Mouse (Mus musculus): ENCODE data around the gene Dmrta2.

Dmrta2 gene

GRCm38 (mm10) chr4:109977148-109978067 is at the start of gene Dmrta2:
Gene Dmrta2 (plus strand): TSS chr4:109978053.
- no peak for DNase-seq (ENCODE audit: low spot score)

- DNase-seq (ENCODE audit: low spot score), result no peak
Observed at GRCm38 (mm10) chr4:109929058-109929457, 48.8 kb upstream of the Dmrta2 start.

GRCm38 (mm10) chr4:109930445-109930844 is 47.4 kb upstream of the Dmrta2 start:
- peak; percentile 24 for DNase-seq (ENCODE audit: low spot score)

- DNase-seq (ENCODE audit: low spot score), result no peak
Observed at GRCm38 (mm10) chr4:109930935-109931334, 46.9 kb upstream of the Dmrta2 start.

- DNase-seq (ENCODE audit: low spot score), result no peak
Observed at GRCm38 (mm10) chr4:109936557-109936956, 41.3 kb upstream of the Dmrta2 start.

- DNase-seq (ENCODE audit: low spot score), result no peak
Observed at GRCm38 (mm10) chr4:109939291-109939690, 38.6 kb upstream of the Dmrta2 start.

GRCm38 (mm10) chr4:109945554-109945953 is 32.3 kb upstream of the Dmrta2 start:
- DNase-seq (ENCODE audit: low spot score), result no peak

- peak; percentile 13 for DNase-seq (ENCODE audit: low spot score)
Observed at GRCm38 (mm10) chr4:109949307-109949706, 28.5 kb upstream of the Dmrta2 start.

GRCm38 (mm10) chr4:109953509-109953908 is 24.3 kb upstream of the Dmrta2 start:
- DNase-seq (ENCODE audit: low spot score), result no peak

- DNase-seq (ENCODE audit: low spot score), result no peak
Observed at GRCm38 (mm10) chr4:109960201-109960935, 17.5 kb upstream of the Dmrta2 start.

GRCm38 (mm10) chr4:109963570-109964279 is 14.1 kb upstream of the Dmrta2 start:
- no peak for DNase-seq (ENCODE audit: low spot score)

- DNase-seq (ENCODE audit: low spot score), result no peak
Observed at GRCm38 (mm10) chr4:109969561-109969960, 8.3 kb upstream of the Dmrta2 start.

- no peak for DNase-seq (ENCODE audit: low spot score)
Observed at GRCm38 (mm10) chr4:109973991-109974654, 3.7 kb upstream of the Dmrta2 start.

- no peak for DNase-seq (ENCODE audit: low spot score)
Observed at GRCm38 (mm10) chr4:109974655-109975380, 3.0 kb upstream of the Dmrta2 start.

GRCm38 (mm10) chr4:109975381-109976240 is 2.2 kb upstream of the Dmrta2 start:
- DNase-seq (ENCODE audit: low spot score), result no peak

- no peak for DNase-seq (ENCODE audit: low spot score)
Observed at GRCm38 (mm10) chr4:109976273-109977147, 1.3 kb upstream of the Dmrta2 start.

- no peak for DNase-seq (ENCODE audit: low spot score)
Observed at GRCm38 (mm10) chr4:109978068-109978857, 410 bp downstream of the Dmrta2 start.

GRCm38 (mm10) chr4:109978858-109979340 is 1.0 kb downstream of the Dmrta2 start:
- DNase-seq (ENCODE audit: low spot score), result no peak
